Mouse (Mus musculus): ENCODE measurements around the gene Abcf1. TPM values are rescaled to one million over a fixed set of nuclear protein-coding genes. Genes with fewer than 3 reads are reported as not detected.

Gene Abcf1
- polyA plus RNA-seq, 1 experiment from 2014 or later = 102 TPM

GRCm38 (mm10) chr17:35919060-35919715 lies 50.4 kb downstream of the Abcf1 start:
- Histone ChIP-seq H3K27me3 (no peaks in the 10 kb centered on the region), H3K36me3 (peaks cover 22% of the 10 kb centered on the region), H3K9me3 (no peaks in the 10 kb centered on the region), H3K9ac (replicated peaks) (peak overlapping the region; percentile 94), H3K4me1 (replicated peaks) (peaks cover 26% of the 10 kb centered on the region), H3K27ac (peak overlapping the region; percentile 96), H3K4me3 (replicated peaks) (peak overlapping the region; percentile 70), H3K4me2 (peak overlapping the region; percentile 87)
- peak; percentile 30; the same call in 1 of the 2 replicates for ATAC-seq (ENCODE audit: insufficient number of reproducible peaks, insufficient read depth, low FRiP score, low TSS enrichment, low read depth)
- 23% methylated on average over 7 of the region's 7 CpGs for WGBS

- Histone ChIP-seq H3K27ac (peak overlapping the region; percentile 96), H3K9ac (replicated peaks) (peak overlapping the region; percentile 94), H3K27me3 (no peaks in the 10 kb centered on the region), H3K4me3 (replicated peaks) (peak overlapping the region; percentile 70), H3K36me3 (peaks cover 22% of the 10 kb centered on the region), H3K4me1 (replicated peaks) (peaks cover 26% of the 10 kb centered on the region), H3K4me2 (peak overlapping the region; percentile 87), H3K9me3 (no peaks in the 10 kb centered on the region)
- WGBS = 0% methylated on average over 11 of the region's 11 CpGs
- no peak for ATAC-seq (ENCODE audit: insufficient number of reproducible peaks, insufficient read depth, low FRiP score, low TSS enrichment, low read depth)
Measured at GRCm38 (mm10) chr17:35918276-35919059, 51.1 kb downstream of the Abcf1 start.

- Histone ChIP-seq H3K36me3 (peaks cover 25% of the 10 kb centered on the region), H3K27ac (peak overlapping the region; percentile 96), H3K9me3 (no peaks in the 10 kb centered on the region), H3K4me3 (replicated peaks) (peak overlapping the region; percentile 70), H3K9ac (replicated peaks) (peak overlapping the region; percentile 94), H3K4me2 (peak overlapping the region; percentile 87), H3K4me1 (replicated peaks) (peaks cover 26% of the 10 kb centered on the region), H3K27me3 (no peaks in the 10 kb centered on the region)
- no peak for ATAC-seq (ENCODE audit: insufficient number of reproducible peaks, insufficient read depth, low FRiP score, low TSS enrichment, low read depth)
- under 1% methylated on average over 13 of the region's 13 CpGs for WGBS
Measured at GRCm38 (mm10) chr17:35917463-35918251, 51.9 kb downstream of the Abcf1 start.

GRCm38 (mm10) chr17:35917143-35917462 lies 52.5 kb downstream of the Abcf1 start:
- H3K4me1 ChIP-seq (replicated peaks) = peaks cover 26% of the 10 kb centered on the region
- peak overlapping the region; percentile 94 for H3K9ac ChIP-seq (replicated peaks)
- under 1% methylated on average over 8 of the region's 8 CpGs for WGBS
- peak overlapping the region; percentile 96 for H3K27ac ChIP-seq
- no peak for ATAC-seq (ENCODE audit: insufficient number of reproducible peaks, insufficient read depth, low FRiP score, low TSS enrichment, low read depth)
- no peaks in the 10 kb centered on the region for H3K27me3 ChIP-seq
- peak overlapping the region; percentile 70 for H3K4me3 ChIP-seq (replicated peaks)
- peaks cover 30% of the 10 kb centered on the region for H3K36me3 ChIP-seq
- no peaks in the 10 kb centered on the region for H3K9me3 ChIP-seq
- peak overlapping the region; percentile 87 for H3K4me2 ChIP-seq

GRCm38 (mm10) chr17:35916297-35917142 lies 53.0 kb downstream of the Abcf1 start, which contains the start of the genes Mrps18b and Ppp1r10:
Gene Mrps18b, minus strand, starts transcription at chr17:35916389.
Gene Ppp1r10, plus strand, starts transcription at chr17:35916434.
- peak within 1 kb of the TSS; percentile 87 for H3K4me2 ChIP-seq
- H3K27me3 ChIP-seq = no peaks in the 10 kb centered on the region
- H3K27ac ChIP-seq = peak within 1 kb of the TSS; percentile 96
- ATAC-seq (ENCODE audit: insufficient number of reproducible peaks, insufficient read depth, low FRiP score, low TSS enrichment, low read depth) = peak; percentile 94
- peak within 1 kb of the TSS; percentile 94 for H3K9ac ChIP-seq (replicated peaks)
- H3K9me3 ChIP-seq = no peaks in the 10 kb centered on the region
- peaks cover 34% of the 10 kb centered on the region for H3K36me3 ChIP-seq
- H3K4me3 ChIP-seq (replicated peaks) = peak within 1 kb of the TSS; percentile 70
- WGBS = under 1% methylated on average over 83 of the region's 83 CpGs
- H3K4me1 ChIP-seq (replicated peaks) = peaks cover 26% of the 10 kb centered on the region

- peaks cover 39% of the 10 kb centered on the region for H3K36me3 ChIP-seq
Measured at GRCm38 (mm10) chr17:35915538-35916296, 53.8 kb downstream of the Abcf1 start.

GRCm38 (mm10) chr17:35914975-35915374 lies 54.6 kb downstream of the Abcf1 start:
- 81% methylated on average over 6 of the region's 6 CpGs for WGBS
- ATAC-seq (ENCODE audit: insufficient number of reproducible peaks, insufficient read depth, low FRiP score, low TSS enrichment, low read depth) = no peak
- peak overlapping the region; percentile 70; the same call in 1 of the 2 replicates for H3K4me3 ChIP-seq (replicated peaks)
- peaks cover 14% of the 10 kb centered on the region for H3K4me1 ChIP-seq (replicated peaks)
- no peaks in the 10 kb centered on the region for H3K27me3 ChIP-seq
- no peak overlapping the region for H3K9ac ChIP-seq (replicated peaks)
- peak overlapping the region; percentile 62 for H3K4me2 ChIP-seq
- H3K36me3 ChIP-seq = peaks cover 39% of the 10 kb centered on the region
- no peak overlapping the region for H3K27ac ChIP-seq
- no peaks in the 10 kb centered on the region for H3K9me3 ChIP-seq

More at GRCm38 (mm10) chr17:35915538-35916296, 53.8 kb downstream of the Abcf1 start:
- 2% methylated on average over 28 of the region's 28 CpGs for WGBS
- peak; percentile 12; the same call in 1 of the 2 replicates for ATAC-seq (ENCODE audit: insufficient number of reproducible peaks, insufficient read depth, low FRiP score, low TSS enrichment, low read depth)
- Histone ChIP-seq H3K4me2 (peak overlapping the region; percentile 62), H3K9me3 (no peaks in the 10 kb centered on the region), H3K27ac (peak overlapping the region; percentile 96), H3K4me3 (replicated peaks) (peak overlapping the region; percentile 70), H3K27me3 (no peaks in the 10 kb centered on the region), H3K4me1 (replicated peaks) (peaks cover 21% of the 10 kb centered on the region), H3K9ac (replicated peaks) (peak overlapping the region; percentile 54)

GRCm38 (mm10) chr17:35909919-35910369 lies 59.6 kb downstream of the Abcf1 start, which contains the start of gene Atat1:
Gene Atat1, minus strand, starts transcription at chr17:35910075.
- no peaks in the 10 kb centered on the region for H3K27me3 ChIP-seq
- H3K27ac ChIP-seq = peak within 1 kb of the TSS; percentile 57
- peak within 1 kb of the TSS; percentile 91 for H3K4me2 ChIP-seq
- H3K36me3 ChIP-seq = peaks cover 76% of the 10 kb centered on the region
- H3K4me3 ChIP-seq (replicated peaks) = peak within 1 kb of the TSS; percentile 74
- H3K4me1 ChIP-seq (replicated peaks) = peaks cover 16% of the 10 kb centered on the region
- no peaks in the 10 kb centered on the region for H3K9me3 ChIP-seq
- H3K9ac ChIP-seq (replicated peaks) = peak within 1 kb of the TSS; percentile 81
- peak; percentile 86 for ATAC-seq (ENCODE audit: insufficient number of reproducible peaks, insufficient read depth, low FRiP score, low TSS enrichment, low read depth)
- 4% methylated on average over 25 of the region's 25 CpGs for WGBS

GRCm38 (mm10) chr17:35909186-35909918 lies 60.2 kb downstream of the Abcf1 start:
- WGBS = 22% methylated on average over 20 of the region's 20 CpGs
- Histone ChIP-seq H3K27ac (peak overlapping the region; percentile 57), H3K9me3 (no peaks in the 10 kb centered on the region), H3K36me3 (peaks cover 78% of the 10 kb centered on the region), H3K4me2 (peak overlapping the region; percentile 91), H3K4me3 (replicated peaks) (peak overlapping the region; percentile 74), H3K9ac (replicated peaks) (peak overlapping the region; percentile 81), H3K27me3 (no peaks in the 10 kb centered on the region), H3K4me1 (replicated peaks) (peaks cover 16% of the 10 kb centered on the region)
- peak; percentile 28 for ATAC-seq (ENCODE audit: insufficient number of reproducible peaks, insufficient read depth, low FRiP score, low TSS enrichment, low read depth)
